Mouse (Mus musculus) G1E (cell line): Measurements from ENCODE around the gene Fap. TPM values are rescaled to one million over a fixed set of nuclear protein-coding genes. Genes with fewer than 3 reads are reported as not detected.

Experiments used
- ATAC-seq: 2 replicates; pipeline ENCODE4 v1.8.0; 2016; ENCODE audit warnings: mild to moderate bottlenecking; ENCODE audit not compliant: insufficient number of reproducible peaks, poor library complexity, low FRiP score, severe bottlenecking; ENCODE audit errors: extremely low read depth
- DNase-seq: peaks from one replicate; pipeline ENCODE4 v3.0.0; 2012; ENCODE audit warnings: low spot score
- H3K27me3 ChIP-seq: 2 replicates; pipeline ENCODE4 v1.6.1; 2012; ENCODE audit warnings: mild to moderate bottlenecking, low read length, inconsistent platforms; ENCODE audit not compliant: insufficient read depth
- H3K36me3 ChIP-seq: replicated peaks from 2 replicates; pipeline ENCODE3; 2012; ENCODE audit warnings: mild to moderate bottlenecking, inconsistent platforms
- H3K4me1 ChIP-seq: 2 replicates; pipeline ENCODE4 v1.6.1; 2012; ENCODE audit warnings: low read depth, low read length, inconsistent platforms, mixed read lengths; ENCODE audit not compliant: insufficient read depth
- H3K4me3 ChIP-seq: 2 replicates; pipeline ENCODE4 v1.5.1; 2012; ENCODE audit warnings: low read depth, mild to moderate bottlenecking, inconsistent platforms, low read length, moderate library complexity, mixed read lengths
- H3K9me3 ChIP-seq: replicated peaks from 2 replicates; pipeline ENCODE4 v1.6.1; 2012; ENCODE audit warnings: inconsistent platforms
- CTCF ChIP-seq: IDR thresholded peaks from 2 replicates; pipeline ENCODE4 v1.5.1; 2012; ENCODE audit warnings: low read depth, low read length, inconsistent platforms, mixed read lengths
- GATA1 ChIP-seq: IDR thresholded peaks from 2 replicates; pipeline ENCODE4 v1.6.1; 2012; ENCODE audit warnings: borderline replicate concordance, low read length, inconsistent platforms, mixed read lengths
- GATA2 ChIP-seq: IDR thresholded peaks from 2 replicates; pipeline ENCODE4 v1.6.1; 2012; ENCODE audit warnings: low read depth, low read length, inconsistent platforms, borderline replicate concordance
- POLR2AphosphoS5 ChIP-seq: IDR thresholded peaks from 2 replicates; pipeline ENCODE4 v1.6.1; 2012; ENCODE audit warnings: low read depth, low read length, inconsistent platforms; ENCODE audit not compliant: insufficient replicate concordance
- TAL1 ChIP-seq: conservative IDR thresholded peaks from 2 replicates; pipeline ENCODE4 v1.6.1; 2012; ENCODE audit warnings: low read depth, low read length, inconsistent platforms, mixed read lengths
- polyA plus RNA-seq: library from polyadenylated mRNA; stranded (reverse); fragments of >175 nt; gene quantifications from 2 replicates; pipeline ENCODE4 v1.2.3, GENCODE M21; 2012
- total RNA-seq, 2 experiments: library from RNA; stranded (forward) in 1 of 2; stranded (reverse) in 1 of 2; fragments of 200-1000 nt in 1 of 2; fragments of >200 nt in 1 of 2; fragmentation: Nextera tagmentation in 1 of 2; gene quantifications; 2 replicates each; pipeline ENCODE4 v1.2.3; 2014 to 2017

Fap gene
- total and polyA plus RNA-seq, 3 experiments: not detected

DNA sequence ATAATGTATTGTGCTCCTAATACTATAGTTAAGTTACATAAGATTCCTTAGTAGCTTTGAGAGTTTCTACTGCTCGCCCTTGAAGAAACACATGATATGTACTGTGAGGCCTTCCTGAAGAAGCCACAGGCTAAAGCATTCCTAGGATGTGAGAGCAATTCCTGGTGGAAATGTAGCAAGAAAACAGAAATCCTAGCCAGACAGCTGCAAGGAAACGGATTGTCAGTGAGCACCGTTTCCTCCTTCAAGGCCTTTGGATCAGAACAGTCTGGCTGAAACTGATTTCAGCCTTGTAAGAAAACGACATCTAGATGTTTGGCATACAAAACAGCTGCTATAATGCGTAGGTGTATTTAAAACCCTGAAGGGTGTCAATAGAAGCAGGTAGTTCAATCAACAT lies 22.7 kb upstream of the Fap start:
- Histone ChIP-seq H3K27me3 (no peaks in the 10 kb centered on the region), H3K4me3 (no peak overlapping the region), H3K36me3 (peaks cover 15% of the 10 kb centered on the region), H3K9me3 (peaks cover under 1% of the 10 kb centered on the region), H3K4me1 (no peaks in the 10 kb centered on the region)
- no peak for TF ChIP-seq TAL1
- ATAC-seq (no peak), DNase-seq (no peak)

GRCm38 (mm10) chr2:62594491-62594890 lies 20.6 kb upstream of the Fap start:
- ATAC-seq (no peak), DNase-seq (no peak)
- peaks cover 2% of the 10 kb centered on the region; the same call in 1 of the 2 replicates for H3K4me1 ChIP-seq
- H3K4me3 ChIP-seq: no peak overlapping the region
- H3K36me3 ChIP-seq: peaks cover 13% of the 10 kb centered on the region
- H3K27me3 ChIP-seq: no peaks in the 10 kb centered on the region
- peaks cover 8% of the 10 kb centered on the region for H3K9me3 ChIP-seq
- TF ChIP-seq CTCF (no peak), GATA2 (no peak)

- no peak for ATAC-seq
- no peak for TF ChIP-seq CTCF
- peaks cover 8% of the 10 kb centered on the region for H3K9me3 ChIP-seq
- DNase-seq: no peak
- H3K36me3 ChIP-seq: peaks cover 4% of the 10 kb centered on the region
- H3K4me3 ChIP-seq: no peak overlapping the region
- no peaks in the 10 kb centered on the region for H3K27me3 ChIP-seq
- H3K4me1 ChIP-seq: peaks cover 5% of the 10 kb centered on the region
Measured at GRCm38 (mm10) chr2:62591555-62591954, 17.7 kb upstream of the Fap start.

DNA sequence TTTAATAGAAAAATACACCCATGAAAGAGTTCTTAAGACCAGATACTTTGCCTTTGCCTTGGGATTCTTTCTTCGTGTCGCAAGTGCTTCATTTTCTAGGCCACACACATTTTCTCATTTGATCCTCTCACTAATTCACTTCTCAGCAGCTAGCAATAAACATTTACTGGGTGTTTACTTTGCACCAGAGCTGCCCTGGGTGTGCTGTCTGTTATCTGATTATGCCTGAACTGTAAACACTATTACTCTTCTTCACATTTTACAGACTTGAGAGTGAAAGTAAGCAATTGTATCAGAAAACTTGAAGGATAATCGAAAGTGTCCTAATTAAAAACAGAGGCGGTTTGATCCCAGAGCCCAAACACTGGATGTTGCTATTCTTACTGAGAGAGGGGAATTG lies 15.5 kb upstream of the Fap start:
- H3K9me3 ChIP-seq: peaks cover 8% of the 10 kb centered on the region
- no peak overlapping the region for H3K4me3 ChIP-seq
- no peak for ATAC-seq
- H3K27me3 ChIP-seq: no peaks in the 10 kb centered on the region
- no peaks in the 10 kb centered on the region for H3K36me3 ChIP-seq
- no peak for DNase-seq
- TF ChIP-seq TAL1 (no peak), CTCF (no peak), POLR2AphosphoS5 (no peak), GATA2 (no peak), GATA1 (no peak)
- H3K4me1 ChIP-seq: peaks cover 27% of the 10 kb centered on the region

- peak; percentile 82 for ATAC-seq
- TF ChIP-seq GATA2: no peak
- TF ChIP-seq CTCF: no peak
- no peak for TF ChIP-seq TAL1
- no peak for TF ChIP-seq POLR2AphosphoS5
- no peak for TF ChIP-seq GATA1
- peaks cover 27% of the 10 kb centered on the region for H3K4me1 ChIP-seq
- H3K9me3 ChIP-seq: no peaks in the 10 kb centered on the region
- DNase-seq: peak; percentile 16
- no peak overlapping the region; the same call in 1 of the 2 replicates for H3K4me3 ChIP-seq
- H3K36me3 ChIP-seq: no peaks in the 10 kb centered on the region
- H3K27me3 ChIP-seq: no peaks in the 10 kb centered on the region
Measured at GRCm38 (mm10) chr2:62585769-62586168, 11.9 kb upstream of the Fap start.

- Histone ChIP-seq H3K4me3 (no peak overlapping the region), H3K36me3 (no peaks in the 10 kb centered on the region), H3K4me1 (no peaks in the 10 kb centered on the region; the same call in 1 of the 2 replicates), H3K9me3 (no peaks in the 10 kb centered on the region), H3K27me3 (no peaks in the 10 kb centered on the region)
- no peak for ATAC-seq
- TF ChIP-seq GATA1: no peak
- TF ChIP-seq POLR2AphosphoS5: no peak
- no peak for TF ChIP-seq CTCF
- no peak for TF ChIP-seq TAL1
- TF ChIP-seq GATA2: no peak
- DNase-seq: no peak
Measured at GRCm38 (mm10) chr2:62574962-62575361, 1.1 kb upstream of the Fap start.

DNA sequence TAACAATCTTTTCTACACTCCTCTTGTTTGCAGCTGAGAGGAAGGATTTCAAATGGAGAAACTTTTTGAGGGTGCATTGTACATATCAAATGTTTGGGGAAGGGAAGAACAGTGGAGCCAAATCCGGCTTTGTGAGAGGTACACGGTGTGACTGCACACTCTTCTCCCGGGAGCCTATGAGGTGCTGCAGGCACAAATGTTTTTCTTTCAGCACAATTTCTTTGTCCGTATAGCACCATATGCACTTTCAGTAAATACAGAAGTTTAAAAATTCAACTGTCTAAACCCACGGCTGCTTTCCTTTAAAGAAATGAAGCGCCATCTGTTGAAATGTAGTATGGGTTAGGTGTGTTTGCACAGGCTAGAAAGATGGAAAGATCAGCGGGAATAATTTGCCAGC lies 375 bp upstream of the Fap start:
- Histone ChIP-seq H3K4me3 (no peak overlapping the region), H3K4me1 (no peaks in the 10 kb centered on the region; the same call in 1 of the 2 replicates), H3K36me3 (no peaks in the 10 kb centered on the region), H3K27me3 (no peaks in the 10 kb centered on the region), H3K9me3 (no peaks in the 10 kb centered on the region)
- TF ChIP-seq GATA2 (no peak), GATA1 (no peak), CTCF (no peak), POLR2AphosphoS5 (no peak), TAL1 (no peak)
- DNase-seq: no peak
- no peak for ATAC-seq
